Mouse (Mus musculus): Measurements from ENCODE around the gene Otx2. TPM values are rescaled to one million over a fixed set of nuclear protein-coding genes. Genes with fewer than 3 reads are reported as not detected.
A peak's percentile ranks its signal among the peaks of the same experiment; 100 is the strongest.

The Otx2 gene
- polyA plus RNA-seq, 1 experiment from 2014 or later, result 0.15 TPM

DNA sequence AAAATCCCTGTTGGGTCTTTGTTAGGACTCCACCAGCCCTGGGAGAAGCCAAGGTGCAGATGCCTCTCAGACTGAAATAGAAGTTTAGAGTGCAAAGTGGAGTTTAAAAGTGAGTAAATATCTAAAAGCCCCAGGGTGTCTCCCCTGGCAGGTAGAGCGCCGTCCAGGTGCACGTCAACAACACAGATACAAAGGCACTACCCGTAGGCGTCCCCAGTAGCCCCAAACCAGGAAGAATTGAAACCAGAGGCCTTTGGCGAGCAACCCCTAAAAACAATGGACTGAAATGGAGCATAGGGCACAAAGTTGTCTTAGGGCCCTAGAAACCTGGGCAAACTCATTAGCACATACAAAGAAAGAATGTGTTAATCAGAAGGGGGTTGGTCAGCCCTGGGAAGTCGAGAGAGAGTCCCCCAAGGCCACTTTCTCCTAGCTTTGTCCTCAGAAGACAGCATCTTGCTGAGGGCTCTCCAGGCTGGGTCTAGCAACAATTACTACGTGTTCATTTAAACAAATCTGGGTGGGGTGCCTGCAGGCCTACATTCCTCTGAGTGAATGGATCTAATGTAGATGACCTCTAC is 27.3 kb upstream of the Otx2 start:
- Histone ChIP-seq H3K4me1 (replicated peaks) (no peaks in the 10 kb centered on the region), H3K9me3 (replicated peaks) (no peaks in the 10 kb centered on the region), H3K4me2 (no peak overlapping the region), H3K27me3 (replicated peaks) (peaks cover 8% of the 10 kb centered on the region; the same call in 1 of the 2 replicates), H3K27ac (ENCODE audit: poor library complexity, severe bottlenecking) (no peak overlapping the region), H3K9ac (no peak overlapping the region), H3K36me3 (no peaks in the 10 kb centered on the region), H3K4me3 (no peak overlapping the region)
- ATAC-seq (ENCODE audit: insufficient number of reproducible peaks, low FRiP score), result no peak
- 47% methylated on average over 8 of the region's 8 CpGs for WGBS

GRCm38 (mm10) chr14:48679590-48679989 is 6.0 kb upstream of the Otx2 start:
- no peak overlapping the region for H3K4me2 ChIP-seq
- WGBS, result 66% methylated on average over 5 of the region's 5 CpGs
- no peak overlapping the region for H3K27ac ChIP-seq (ENCODE audit: poor library complexity, severe bottlenecking)
- peaks cover 23% of the 10 kb centered on the region for H3K27me3 ChIP-seq (replicated peaks)
- H3K36me3 ChIP-seq, result no peaks in the 10 kb centered on the region
- H3K9me3 ChIP-seq (replicated peaks), result no peaks in the 10 kb centered on the region
- ATAC-seq (ENCODE audit: insufficient number of reproducible peaks, low FRiP score), result no peak
- H3K4me3 ChIP-seq, result no peak overlapping the region
- H3K4me1 ChIP-seq (replicated peaks), result no peaks in the 10 kb centered on the region
- no peak overlapping the region for H3K9ac ChIP-seq

- peaks cover 32% of the 10 kb centered on the region for H3K27me3 ChIP-seq (replicated peaks)
- no peaks in the 10 kb centered on the region for H3K9me3 ChIP-seq (replicated peaks)
- no peak overlapping the region for H3K9ac ChIP-seq
- 0 out of 2 replicates have a peak, but pooled peaks cover 6% of the 10 kb centered on the region for H3K4me1 ChIP-seq (replicated peaks)
- H3K27ac ChIP-seq (ENCODE audit: poor library complexity, severe bottlenecking), result no peak overlapping the region
- H3K36me3 ChIP-seq, result no peaks in the 10 kb centered on the region
- no peak for ATAC-seq (ENCODE audit: insufficient number of reproducible peaks, low FRiP score)
- no peak overlapping the region for H3K4me2 ChIP-seq
- WGBS, result 80% methylated on average over 3 of the region's 3 CpGs
- no peak overlapping the region for H3K4me3 ChIP-seq
Observed at GRCm38 (mm10) chr14:48678674-48679073, 5.1 kb upstream of the Otx2 start.

- H3K4me3 ChIP-seq, result peak overlapping the region; percentile 22
- no peaks in the 10 kb centered on the region for H3K9me3 ChIP-seq (replicated peaks)
- no peak for ATAC-seq (ENCODE audit: insufficient number of reproducible peaks, low FRiP score)
- no peaks in the 10 kb centered on the region for H3K36me3 ChIP-seq
- H3K4me1 ChIP-seq (replicated peaks), result 0 out of 2 replicates have a peak, but pooled peaks cover 6% of the 10 kb centered on the region
- H3K4me2 ChIP-seq, result peak overlapping the region; percentile 49
- WGBS, result 2% methylated on average over 36 of the region's 36 CpGs
- H3K27me3 ChIP-seq (replicated peaks), result peaks cover 66% of the 10 kb centered on the region
- H3K27ac ChIP-seq (ENCODE audit: poor library complexity, severe bottlenecking), result no peak overlapping the region
- H3K9ac ChIP-seq, result no peak overlapping the region
Observed at GRCm38 (mm10) chr14:48674036-48674831, 615 bp upstream of the Otx2 start.

DNA sequence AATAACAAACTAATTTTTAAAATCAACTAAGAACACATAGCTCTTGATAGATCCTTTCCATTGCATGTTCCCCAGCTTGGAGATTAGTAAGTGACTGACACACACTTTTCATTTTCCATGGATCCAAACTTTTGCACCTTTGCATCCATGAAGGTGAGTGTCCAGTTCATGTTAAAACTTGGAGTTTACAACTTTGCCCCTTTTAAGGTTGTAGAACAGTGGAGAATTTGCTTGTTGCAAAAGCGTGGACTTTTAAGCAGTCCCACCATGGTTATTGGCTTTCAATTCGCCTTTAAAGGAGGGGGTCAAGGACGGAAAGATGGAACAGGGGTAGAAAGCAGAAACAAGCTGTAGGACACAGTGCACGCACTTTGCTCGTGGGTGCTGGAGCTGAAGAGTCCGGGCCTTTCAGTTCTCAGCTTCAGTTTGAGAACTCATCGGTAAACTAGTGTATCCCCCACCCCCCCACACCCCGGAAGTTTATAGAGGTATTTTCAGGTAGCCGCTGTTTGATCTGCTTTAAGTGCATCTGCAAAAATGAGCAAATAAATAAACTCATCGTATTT is 925 bp downstream of the Otx2 start:
- H3K9ac ChIP-seq, result no peak overlapping the region
- WGBS, result 19% methylated on average over 10 of the region's 10 CpGs

GRCm38 (mm10) chr14:48671480-48672240 is 2.0 kb downstream of the Otx2 start:
- Histone ChIP-seq H3K27me3 (replicated peaks) (peaks cover 83% of the 10 kb centered on the region), H3K4me1 (replicated peaks) (0 out of 2 replicates have a peak, but pooled peaks cover 9% of the 10 kb centered on the region), H3K4me2 (no peak overlapping the region), H3K4me3 (no peak overlapping the region), H3K9ac (no peak overlapping the region), H3K27ac (ENCODE audit: poor library complexity, severe bottlenecking) (no peak overlapping the region), H3K36me3 (no peaks in the 10 kb centered on the region), H3K9me3 (replicated peaks) (no peaks in the 10 kb centered on the region)
- ATAC-seq (ENCODE audit: insufficient number of reproducible peaks, low FRiP score), result no peak
- 34% methylated on average over 9 of the region's 9 CpGs for WGBS

More for the DNA sequence above, 925 bp downstream of the Otx2 start:
- H3K4me1 ChIP-seq (replicated peaks), result 0 out of 2 replicates have a peak, but pooled peaks cover 9% of the 10 kb centered on the region
- no peak overlapping the region for H3K4me3 ChIP-seq
- no peak for ATAC-seq (ENCODE audit: insufficient number of reproducible peaks, low FRiP score)
- no peaks in the 10 kb centered on the region for H3K36me3 ChIP-seq
- no peaks in the 10 kb centered on the region for H3K9me3 ChIP-seq (replicated peaks)
- H3K27me3 ChIP-seq (replicated peaks), result peaks cover 81% of the 10 kb centered on the region
- no peak overlapping the region for H3K4me2 ChIP-seq
- no peak overlapping the region for H3K27ac ChIP-seq (ENCODE audit: poor library complexity, severe bottlenecking)

GRCm38 (mm10) chr14:48670761-48671479 is 2.7 kb downstream of the Otx2 start:
- Histone ChIP-seq H3K4me1 (replicated peaks) (peaks cover 9% of the 10 kb centered on the region; the same call in 1 of the 2 replicates), H3K4me2 (no peak overlapping the region), H3K36me3 (no peaks in the 10 kb centered on the region), H3K4me3 (no peak overlapping the region), H3K27me3 (replicated peaks) (peaks cover 80% of the 10 kb centered on the region), H3K9me3 (replicated peaks) (no peaks in the 10 kb centered on the region), H3K27ac (ENCODE audit: poor library complexity, severe bottlenecking) (no peak overlapping the region), H3K9ac (no peak overlapping the region)
- WGBS, result 49% methylated on average over 4 of the region's 4 CpGs
- ATAC-seq (ENCODE audit: insufficient number of reproducible peaks, low FRiP score), result no peak

GRCm38 (mm10) chr14:48670258-48670630 is 3.4 kb downstream of the Otx2 start:
- H3K9ac ChIP-seq, result no peak overlapping the region
- ATAC-seq (ENCODE audit: insufficient number of reproducible peaks, low FRiP score), result no peak
- peaks cover 80% of the 10 kb centered on the region for H3K27me3 ChIP-seq (replicated peaks)
- peaks cover 14% of the 10 kb centered on the region for H3K4me1 ChIP-seq (replicated peaks)
- no peak overlapping the region for H3K4me3 ChIP-seq
- no peak overlapping the region for H3K27ac ChIP-seq (ENCODE audit: poor library complexity, severe bottlenecking)
- H3K4me2 ChIP-seq, result no peak overlapping the region
- WGBS, result 14% methylated on average over 3 of the region's 3 CpGs
- no peaks in the 10 kb centered on the region for H3K9me3 ChIP-seq (replicated peaks)
- no peaks in the 10 kb centered on the region for H3K36me3 ChIP-seq

DNA sequence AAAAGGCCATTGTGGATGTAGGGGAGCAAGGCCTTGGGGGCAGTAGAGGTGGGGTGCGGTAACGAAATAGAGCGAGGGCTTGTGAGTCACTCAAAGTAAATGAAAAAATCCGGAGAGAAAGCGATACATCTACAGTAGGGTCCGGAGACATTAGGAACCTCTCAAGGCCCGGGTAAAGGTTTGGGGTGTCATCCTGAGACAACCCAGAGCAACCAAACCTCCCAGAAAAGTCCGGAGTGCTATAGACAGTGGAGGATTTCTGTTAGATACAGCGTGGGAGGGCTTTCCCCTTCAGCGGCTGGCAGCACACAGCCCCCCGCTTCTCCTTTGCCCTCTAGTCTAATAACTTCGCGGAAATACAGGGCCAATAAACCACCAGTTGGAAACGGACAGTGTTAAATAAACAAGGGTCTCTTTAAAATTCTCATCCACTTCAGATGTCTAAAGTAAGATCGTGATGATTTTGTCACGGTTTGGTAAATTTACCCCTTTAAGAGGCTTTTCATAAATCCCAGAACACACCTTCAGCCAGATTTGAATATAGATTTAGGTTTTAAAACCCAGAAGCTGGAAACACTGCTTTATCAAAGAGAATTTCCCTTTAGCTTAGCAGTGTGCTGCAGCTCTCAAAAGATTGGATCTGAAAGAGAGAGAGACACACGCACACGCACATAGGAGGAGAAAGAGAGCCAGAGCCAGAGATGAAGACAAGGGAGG is 3.9 kb downstream of the Otx2 start:
- Histone ChIP-seq H3K36me3 (no peaks in the 10 kb centered on the region), H3K27ac (ENCODE audit: poor library complexity, severe bottlenecking) (no peak overlapping the region), H3K4me3 (no peak overlapping the region), H3K4me2 (no peak overlapping the region), H3K27me3 (replicated peaks) (peaks cover 78% of the 10 kb centered on the region), H3K9ac (no peak overlapping the region), H3K9me3 (replicated peaks) (no peaks in the 10 kb centered on the region), H3K4me1 (replicated peaks) (peaks cover 19% of the 10 kb centered on the region)
- 4% methylated on average over 18 of the region's 18 CpGs for WGBS
- no peak for ATAC-seq (ENCODE audit: insufficient number of reproducible peaks, low FRiP score)

- no peaks in the 10 kb centered on the region for H3K36me3 ChIP-seq
- H3K27ac ChIP-seq (ENCODE audit: poor library complexity, severe bottlenecking), result no peak overlapping the region
- peaks cover 71% of the 10 kb centered on the region for H3K27me3 ChIP-seq (replicated peaks)
- no peak overlapping the region for H3K9ac ChIP-seq
- H3K4me3 ChIP-seq, result no peak overlapping the region
- ATAC-seq (ENCODE audit: insufficient number of reproducible peaks, low FRiP score), result 0 out of 2 replicates have a peak, but pooled peaks have one; percentile 22
- H3K4me2 ChIP-seq, result no peak overlapping the region
- H3K4me1 ChIP-seq (replicated peaks), result peaks cover 15% of the 10 kb centered on the region
- under 1% methylated on average over 29 of the region's 29 CpGs for WGBS
- H3K9me3 ChIP-seq (replicated peaks), result no peaks in the 10 kb centered on the region
Observed at GRCm38 (mm10) chr14:48668761-48669303, 4.8 kb downstream of the Otx2 start.

All from heart, embryonic 12.5 days (tissue).